Mouse (Mus musculus): Measurements from ENCODE around the gene Cyld. TPM values are rescaled to one million over a fixed set of nuclear protein-coding genes. Genes with fewer than 3 reads are reported as not detected.

The Cyld gene
- polyA plus RNA-seq, 1 experiment from 2014 or later = 13.0 TPM

- no peak overlapping the region for H3K27ac ChIP-seq
- ATAC-seq (ENCODE audit: insufficient number of reproducible peaks, insufficient read depth, low FRiP score, low TSS enrichment, low read depth) = no peak
- WGBS = 74% methylated on average over 6 of the region's 6 CpGs
- H3K36me3 ChIP-seq = no peaks in the 10 kb centered on the region
- H3K4me3 ChIP-seq = no peak overlapping the region
- H3K9me3 ChIP-seq = no peaks in the 10 kb centered on the region
- H3K4me2 ChIP-seq = no peak overlapping the region
- no peak overlapping the region for H3K9ac ChIP-seq
- H3K27me3 ChIP-seq = no peaks in the 10 kb centered on the region
- H3K4me1 ChIP-seq = peaks cover 28% of the 10 kb centered on the region
These were observed 26.0 kb upstream of the Cyld start for GRCm38 (mm10) chr8:88670782-88671181.

- ATAC-seq (ENCODE audit: insufficient number of reproducible peaks, insufficient read depth, low FRiP score, low TSS enrichment, low read depth) = no peak
- WGBS = 52% methylated on average over 10 of the region's 10 CpGs
- no peak overlapping the region for H3K4me3 ChIP-seq
- H3K4me2 ChIP-seq = no peak overlapping the region
- H3K27ac ChIP-seq = 0 out of 2 replicates have a peak overlapping the region, but pooled peaks have one; percentile 5
- H3K27me3 ChIP-seq = no peaks in the 10 kb centered on the region
- no peak overlapping the region for H3K9ac ChIP-seq
- H3K9me3 ChIP-seq = no peaks in the 10 kb centered on the region
- no peaks in the 10 kb centered on the region for H3K36me3 ChIP-seq
- H3K4me1 ChIP-seq = peaks cover 33% of the 10 kb centered on the region
These were observed 25.3 kb upstream of the Cyld start for GRCm38 (mm10) chr8:88671575-88671974.

GRCm38 (mm10) chr8:88673859-88674258 lies 23.0 kb upstream of the Cyld start:
- peaks cover 39% of the 10 kb centered on the region for H3K4me1 ChIP-seq
- no peaks in the 10 kb centered on the region for H3K36me3 ChIP-seq
- no peak overlapping the region for H3K4me2 ChIP-seq
- no peaks in the 10 kb centered on the region for H3K27me3 ChIP-seq
- no peak overlapping the region for H3K27ac ChIP-seq
- 84% methylated on average over 5 of the region's 5 CpGs for WGBS
- no peak overlapping the region for H3K4me3 ChIP-seq
- ATAC-seq (ENCODE audit: insufficient number of reproducible peaks, insufficient read depth, low FRiP score, low TSS enrichment, low read depth) = no peak
- H3K9ac ChIP-seq = no peak overlapping the region
- H3K9me3 ChIP-seq = no peaks in the 10 kb centered on the region

GRCm38 (mm10) chr8:88675372-88676165 lies 21.3 kb upstream of the Cyld start:
- Histone ChIP-seq H3K27ac (no peak overlapping the region), H3K9ac (no peak overlapping the region), H3K4me2 (no peak overlapping the region), H3K27me3 (no peaks in the 10 kb centered on the region), H3K4me1 (peaks cover 41% of the 10 kb centered on the region), H3K9me3 (no peaks in the 10 kb centered on the region), H3K36me3 (no peaks in the 10 kb centered on the region), H3K4me3 (no peak overlapping the region)
- WGBS = 85% methylated on average over 12 of the region's 12 CpGs
- ATAC-seq (ENCODE audit: insufficient number of reproducible peaks, insufficient read depth, low FRiP score, low TSS enrichment, low read depth) = no peak

GRCm38 (mm10) chr8:88677071-88677470 lies 19.8 kb upstream of the Cyld start:
- WGBS = 57% methylated on average over 8 of the region's 8 CpGs
- Histone ChIP-seq H3K36me3 (no peaks in the 10 kb centered on the region), H3K27me3 (no peaks in the 10 kb centered on the region), H3K4me2 (no peak overlapping the region), H3K4me1 (peaks cover 32% of the 10 kb centered on the region), H3K4me3 (no peak overlapping the region), H3K9ac (no peak overlapping the region), H3K9me3 (no peaks in the 10 kb centered on the region), H3K27ac (no peak overlapping the region)
- no peak for ATAC-seq (ENCODE audit: insufficient number of reproducible peaks, insufficient read depth, low FRiP score, low TSS enrichment, low read depth)

- Histone ChIP-seq H3K4me2 (no peak overlapping the region), H3K9me3 (no peaks in the 10 kb centered on the region), H3K9ac (no peak overlapping the region), H3K4me3 (no peak overlapping the region), H3K4me1 (peaks cover 29% of the 10 kb centered on the region), H3K27me3 (no peaks in the 10 kb centered on the region), H3K36me3 (no peaks in the 10 kb centered on the region), H3K27ac (no peak overlapping the region)
- 74% methylated on average over 2 of the region's 2 CpGs for WGBS
- no peak for ATAC-seq (ENCODE audit: insufficient number of reproducible peaks, insufficient read depth, low FRiP score, low TSS enrichment, low read depth)
These were observed 16.3 kb upstream of the Cyld start for GRCm38 (mm10) chr8:88680566-88680965.

GRCm38 (mm10) chr8:88681046-88681445 lies 15.8 kb upstream of the Cyld start:
- no peaks in the 10 kb centered on the region for H3K27me3 ChIP-seq
- WGBS = 79% methylated on average over 8 of the region's 8 CpGs
- H3K4me3 ChIP-seq = no peak overlapping the region
- H3K9ac ChIP-seq = no peak overlapping the region
- H3K36me3 ChIP-seq = no peaks in the 10 kb centered on the region
- H3K27ac ChIP-seq = no peak overlapping the region
- no peak for ATAC-seq (ENCODE audit: insufficient number of reproducible peaks, insufficient read depth, low FRiP score, low TSS enrichment, low read depth)
- H3K4me1 ChIP-seq = peaks cover 30% of the 10 kb centered on the region
- no peaks in the 10 kb centered on the region for H3K9me3 ChIP-seq
- H3K4me2 ChIP-seq = no peak overlapping the region

GRCm38 (mm10) chr8:88683656-88684289 lies 13.1 kb upstream of the Cyld start:
- no peaks in the 10 kb centered on the region for H3K27me3 ChIP-seq
- ATAC-seq (ENCODE audit: insufficient number of reproducible peaks, insufficient read depth, low FRiP score, low TSS enrichment, low read depth) = no peak
- H3K27ac ChIP-seq = no peak overlapping the region
- H3K4me2 ChIP-seq = no peak overlapping the region
- no peak overlapping the region for H3K4me3 ChIP-seq
- 82% methylated on average over 7 of the region's 7 CpGs for whole genome bisulfite sequencing
- H3K36me3 ChIP-seq = no peaks in the 10 kb centered on the region
- H3K4me1 ChIP-seq = peaks cover 19% of the 10 kb centered on the region
- H3K9ac ChIP-seq = no peak overlapping the region
- H3K9me3 ChIP-seq = no peaks in the 10 kb centered on the region

GRCm38 (mm10) chr8:88686226-88686905 lies 10.5 kb upstream of the Cyld start:
- Histone ChIP-seq H3K27ac (no peak overlapping the region), H3K9ac (no peak overlapping the region), H3K27me3 (no peaks in the 10 kb centered on the region), H3K4me2 (no peak overlapping the region), H3K9me3 (no peaks in the 10 kb centered on the region), H3K4me1 (peaks cover 12% of the 10 kb centered on the region; the same call in 1 of the 2 replicates), H3K4me3 (no peak overlapping the region), H3K36me3 (no peaks in the 10 kb centered on the region)
- WGBS = 57% methylated on average over 9 of the region's 9 CpGs
- no peak for ATAC-seq (ENCODE audit: insufficient number of reproducible peaks, insufficient read depth, low FRiP score, low TSS enrichment, low read depth)

GRCm38 (mm10) chr8:88686906-88687235 lies 10.0 kb upstream of the Cyld start:
- H3K36me3 ChIP-seq = no peaks in the 10 kb centered on the region
- H3K9ac ChIP-seq = no peak overlapping the region
- H3K27me3 ChIP-seq = no peaks in the 10 kb centered on the region
- 83% methylated on average over 8 of the region's 8 CpGs for WGBS
- no peak overlapping the region for H3K4me3 ChIP-seq
- no peak for ATAC-seq (ENCODE audit: insufficient number of reproducible peaks, insufficient read depth, low FRiP score, low TSS enrichment, low read depth)
- no peak overlapping the region for H3K4me2 ChIP-seq
- H3K9me3 ChIP-seq = no peaks in the 10 kb centered on the region
- H3K27ac ChIP-seq = no peak overlapping the region
- peaks cover 13% of the 10 kb centered on the region for H3K4me1 ChIP-seq

GRCm38 (mm10) chr8:88689151-88689550 lies 7.7 kb upstream of the Cyld start:
- Histone ChIP-seq H3K9ac (no peak overlapping the region), H3K4me2 (no peak overlapping the region), H3K27me3 (no peaks in the 10 kb centered on the region), H3K4me1 (peaks cover 16% of the 10 kb centered on the region), H3K27ac (no peak overlapping the region), H3K4me3 (no peak overlapping the region), H3K9me3 (no peaks in the 10 kb centered on the region), H3K36me3 (no peaks in the 10 kb centered on the region)
- no peak for ATAC-seq (ENCODE audit: insufficient number of reproducible peaks, insufficient read depth, low FRiP score, low TSS enrichment, low read depth)
- 69% methylated on average over 6 of the region's 6 CpGs for WGBS

- H3K27me3 ChIP-seq = no peaks in the 10 kb centered on the region
- H3K4me2 ChIP-seq = no peak overlapping the region
- ATAC-seq (ENCODE audit: insufficient number of reproducible peaks, insufficient read depth, low FRiP score, low TSS enrichment, low read depth) = no peak
- peaks cover 16% of the 10 kb centered on the region for H3K4me1 ChIP-seq
- H3K27ac ChIP-seq = no peak overlapping the region
- no peaks in the 10 kb centered on the region for H3K9me3 ChIP-seq
- H3K36me3 ChIP-seq = no peaks in the 10 kb centered on the region
- 85% methylated on average over 6 of the region's 6 CpGs for WGBS
- H3K4me3 ChIP-seq = no peak overlapping the region
- H3K9ac ChIP-seq = no peak overlapping the region
These were observed 6.9 kb upstream of the Cyld start for GRCm38 (mm10) chr8:88689891-88690290.
